Mouse (Mus musculus) hindbrain, embryonic 14.5 days (tissue): ENCODE results near the gene Kifc5b. TPM values are rescaled to one million over a fixed set of nuclear protein-coding genes. Genes with fewer than 3 reads are reported as not detected.
A peak's percentile ranks its signal among the peaks of the same experiment; 100 is the strongest.

Source experiments
- ATAC-seq: fragments of 200-750 bp; cut with Nextera tagmentation; 2 replicates; pipeline ENCODE4 v1.8.0; 2017; ENCODE audit warnings: moderate number of reproducible peaks, mild to moderate bottlenecking, moderate TSS enrichment, moderate library complexity; ENCODE audit not compliant: low FRiP score
- DNase-seq: peaks from one replicate; pipeline ENCODE4 v3.0.0-alpha.2; 2015; ENCODE audit warnings: low spot score
- H3K27ac ChIP-seq: fragments of 300-500 bp; sonication (generic); 2 replicates; pipeline ENCODE4 v1.5.1; 2014; ENCODE audit warnings: mild to moderate bottlenecking, moderate library complexity
- H3K27me3 ChIP-seq: fragments of 300-500 bp; sonication (generic); 2 replicates; pipeline ENCODE4 v1.6.1; 2014; ENCODE audit warnings: mild to moderate bottlenecking, low read length, mixed read lengths; ENCODE audit not compliant: control insufficient read depth, insufficient read depth
- H3K36me3 ChIP-seq: fragments of 300-500 bp; sonication (generic); replicated peaks from 2 replicates; pipeline ENCODE4 v1.6.1; 2014; ENCODE audit not compliant: control insufficient read depth, insufficient read depth
- H3K4me1 ChIP-seq: fragments of 300-500 bp; sonication (generic); replicated peaks from 2 replicates; pipeline ENCODE4 v1.6.1; 2014; ENCODE audit warnings: antibody characterized with exemption, low read length, mixed read lengths; ENCODE audit not compliant: control insufficient read depth, insufficient read depth
- H3K4me2 ChIP-seq: fragments of 300-500 bp; sonication (generic); replicated peaks from 2 replicates; pipeline ENCODE4 v1.6.1; 2014; ENCODE audit warnings: mild to moderate bottlenecking, moderate library complexity
- H3K4me3 ChIP-seq: fragments of 300-500 bp; sonication (generic); replicated peaks from 2 replicates; pipeline ENCODE4 v1.5.1; 2014; ENCODE audit warnings: mild to moderate bottlenecking, low read length
- H3K9ac ChIP-seq: fragments of 300-500 bp; sonication (generic); 2 replicates; pipeline ENCODE4 v1.6.1; 2014
- H3K9me3 ChIP-seq: fragments of 300-500 bp; sonication (generic); 2 replicates; pipeline ENCODE4 v1.6.1; 2016; ENCODE audit warnings: low read length; ENCODE audit not compliant: control insufficient read depth
- WGBS: fragments of 180-500 bp; shearing (Covaris S2); extraction: QIAGEN DNeasy Blood & Tissue Kit; methylation state at CpG from one replicate; pipeline ENCODE4 v1.1.7; 2014; 5-methylcytosine and 5-hydroxymethylcytosine counted together
- polyA plus RNA-seq: library from polyadenylated mRNA; unstranded; fragments of >200 nt; fragmentation: Nextera tagmentation; extraction: Ambion mirVana; gene quantifications from 2 replicates; pipeline ENCODE4 v1.2.1, GENCODE M21; 2014

Kifc5b gene
- polyA plus RNA-seq: 0.90 and 2.1 TPM in 2 replicates

DNA sequence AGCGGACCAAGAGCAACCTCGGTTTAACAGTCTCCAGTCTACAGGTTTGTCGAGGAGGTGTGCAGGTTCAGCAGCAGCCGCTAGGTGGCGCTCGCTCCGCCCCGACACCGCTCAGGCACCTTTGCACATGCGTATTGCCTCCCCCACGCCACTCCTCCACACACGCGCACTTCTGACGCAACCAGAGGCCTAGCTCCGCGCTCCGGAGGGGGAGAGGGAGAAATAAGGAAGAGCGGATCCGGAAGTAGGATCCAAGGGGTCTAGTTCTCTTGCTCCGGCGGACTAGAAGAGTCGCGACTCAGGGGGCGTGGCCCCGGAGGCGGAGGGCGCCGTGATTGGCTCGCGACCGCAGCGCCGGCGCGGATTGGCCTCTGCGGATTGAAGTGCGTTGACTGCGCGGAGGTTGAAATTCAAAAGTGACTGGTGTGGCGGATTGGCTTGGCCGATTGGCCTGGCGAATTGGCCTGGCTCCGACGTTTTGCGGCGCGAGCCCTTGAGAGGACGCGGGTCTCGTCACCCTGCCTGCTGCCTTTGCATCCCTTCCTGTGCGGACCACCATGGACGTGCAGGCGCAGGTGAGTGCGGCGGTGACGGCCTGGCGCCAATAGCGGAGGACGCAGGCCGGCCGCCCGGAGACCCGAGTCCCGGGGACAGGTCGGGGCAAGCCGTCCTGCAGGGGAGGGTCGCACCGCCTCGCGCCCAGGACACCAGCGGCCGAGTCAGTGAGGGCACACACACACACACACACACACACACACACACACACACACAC, at the start of gene Kifc5b:
Gene Kifc5b (plus strand): TSS at position 381 of the 772 bp plus-strand sequence.
- H3K4me2 ChIP-seq: peak within 1 kb of the TSS; percentile 75
- no peaks in the 10 kb centered on the region for H3K9me3 ChIP-seq
- peak within 1 kb of the TSS; percentile 55 for H3K9ac ChIP-seq
- no peak within 1 kb of the TSS for H3K27ac ChIP-seq
- peak; percentile 100 for ATAC-seq
- peak within 1 kb of the TSS; percentile 58 for H3K4me3 ChIP-seq
- under 1% methylated on average over 72 of the region's 72 CpGs for WGBS
- DNase-seq: peak; percentile 100
- H3K4me1 ChIP-seq: 0 out of 2 replicates have a peak, but pooled peaks cover 3% of the 10 kb centered on the region
- no peaks in the 10 kb centered on the region for H3K36me3 ChIP-seq
- no peaks in the 10 kb centered on the region for H3K27me3 ChIP-seq

DNA sequence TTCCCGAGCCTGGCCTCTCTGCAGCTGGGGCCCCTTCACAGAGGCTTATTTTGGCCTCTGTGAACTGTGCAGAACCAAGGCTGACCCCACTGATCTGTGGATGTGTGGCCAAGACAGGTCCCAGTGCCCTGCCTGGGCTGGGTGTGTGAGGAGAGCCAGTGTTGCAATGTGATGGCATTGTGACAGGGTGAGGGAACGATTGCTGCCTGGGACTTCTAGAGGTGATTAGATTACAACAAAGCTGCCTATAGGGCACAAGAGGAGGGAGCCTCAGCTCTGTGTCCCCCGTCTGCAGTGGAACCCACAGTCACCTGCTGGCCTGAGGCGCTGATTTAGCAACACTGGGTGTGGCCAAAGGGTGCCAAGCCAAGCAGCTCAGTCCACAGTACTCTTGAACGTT, 48.1 kb upstream of the Kifc5b start:
- no peak for ATAC-seq
- no peak for DNase-seq
- Histone ChIP-seq H3K4me3 (no peak overlapping the region), H3K9ac (no peak overlapping the region), H3K4me2 (no peak overlapping the region), H3K36me3 (no peaks in the 10 kb centered on the region), H3K9me3 (no peaks in the 10 kb centered on the region), H3K27me3 (no peaks in the 10 kb centered on the region), H3K4me1 (no peaks in the 10 kb centered on the region), H3K27ac (no peak overlapping the region)
- WGBS: 38% methylated on average over 5 of the region's 5 CpGs

DNA sequence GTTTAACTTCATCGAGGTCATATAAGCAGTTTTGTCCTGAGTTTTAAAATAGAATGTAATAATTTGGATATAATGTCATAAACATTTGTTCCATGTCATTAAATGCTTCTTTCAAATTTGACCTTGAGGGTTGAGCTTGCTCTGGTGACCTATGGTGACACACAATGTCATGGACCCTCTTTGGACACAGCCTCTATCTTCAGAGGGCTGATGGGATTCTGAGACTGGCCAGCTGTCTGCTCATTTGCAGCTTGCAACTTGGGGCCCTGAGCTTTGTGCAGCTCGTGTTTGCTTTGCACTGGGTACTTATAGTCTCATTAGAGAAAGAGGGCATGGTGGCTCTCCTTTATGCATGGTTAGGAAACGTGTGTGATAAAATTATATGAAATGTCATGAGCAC, 44.0 kb upstream of the Kifc5b start:
- 77% methylated on average over 3 of the region's 3 CpGs for WGBS
- H3K4me3 ChIP-seq: no peak overlapping the region
- no peaks in the 10 kb centered on the region for H3K27me3 ChIP-seq
- no peaks in the 10 kb centered on the region for H3K4me1 ChIP-seq
- no peaks in the 10 kb centered on the region for H3K9me3 ChIP-seq
- no peaks in the 10 kb centered on the region for H3K36me3 ChIP-seq
- ATAC-seq (no peak), DNase-seq (no peak)
- H3K9ac ChIP-seq: no peak overlapping the region
- H3K27ac ChIP-seq: no peak overlapping the region
- no peak overlapping the region for H3K4me2 ChIP-seq

DNA sequence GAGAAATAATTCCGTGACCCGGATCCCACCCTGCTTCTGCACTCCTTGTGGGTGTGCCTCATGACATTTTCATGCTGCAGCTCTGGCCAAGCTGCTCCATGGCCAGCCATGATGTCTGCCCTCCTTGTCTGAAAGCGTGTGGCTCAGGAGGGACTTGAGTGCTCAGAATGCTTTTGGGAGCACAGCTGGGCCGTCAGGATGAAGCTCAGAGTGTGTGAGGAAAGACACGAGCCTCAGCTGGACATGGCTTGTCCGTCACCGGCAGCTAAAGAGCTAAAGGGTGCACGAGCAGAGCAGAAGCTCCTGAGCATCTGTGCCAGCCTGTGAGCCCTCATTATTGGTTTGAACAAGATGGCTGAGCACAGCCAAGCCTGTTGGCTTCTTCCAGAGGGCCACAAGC, 43.4 kb upstream of the Kifc5b start:
- 75% methylated on average over 8 of the region's 8 CpGs for WGBS
- Histone ChIP-seq H3K4me1 (no peaks in the 10 kb centered on the region), H3K27ac (no peak overlapping the region), H3K36me3 (no peaks in the 10 kb centered on the region), H3K4me2 (no peak overlapping the region), H3K9me3 (no peaks in the 10 kb centered on the region), H3K4me3 (no peak overlapping the region), H3K9ac (no peak overlapping the region), H3K27me3 (no peaks in the 10 kb centered on the region)
- ATAC-seq (no peak), DNase-seq (no peak)

DNA sequence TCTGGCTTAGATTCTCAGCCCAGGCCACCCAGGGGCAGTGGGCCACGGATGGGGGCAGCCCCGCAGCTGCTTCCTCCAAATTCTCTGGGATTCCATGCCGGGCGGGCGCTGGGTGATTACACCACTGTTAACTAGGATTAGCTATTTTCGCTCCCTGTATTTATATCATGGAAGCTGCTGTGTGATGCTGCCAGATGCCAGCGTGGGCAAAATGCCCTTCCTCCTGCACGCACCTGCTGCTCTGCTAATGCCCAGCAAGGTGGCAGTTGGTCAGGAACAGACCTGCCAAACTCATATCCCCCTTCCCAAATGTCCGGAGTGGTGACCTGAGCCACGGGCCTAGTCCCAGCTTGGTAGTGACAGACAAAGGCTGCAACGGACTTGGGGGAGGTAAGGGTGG, 42.3 kb upstream of the Kifc5b start:
- no peaks in the 10 kb centered on the region for H3K4me1 ChIP-seq
- no peaks in the 10 kb centered on the region for H3K36me3 ChIP-seq
- no peak overlapping the region for H3K27ac ChIP-seq
- no peak overlapping the region for H3K4me2 ChIP-seq
- no peak overlapping the region for H3K9ac ChIP-seq
- H3K9me3 ChIP-seq: no peaks in the 10 kb centered on the region
- DNase-seq (no peak), ATAC-seq (no peak)
- 71% methylated on average over 11 of the region's 11 CpGs for WGBS
- H3K4me3 ChIP-seq: no peak overlapping the region
- H3K27me3 ChIP-seq: no peaks in the 10 kb centered on the region

DNA sequence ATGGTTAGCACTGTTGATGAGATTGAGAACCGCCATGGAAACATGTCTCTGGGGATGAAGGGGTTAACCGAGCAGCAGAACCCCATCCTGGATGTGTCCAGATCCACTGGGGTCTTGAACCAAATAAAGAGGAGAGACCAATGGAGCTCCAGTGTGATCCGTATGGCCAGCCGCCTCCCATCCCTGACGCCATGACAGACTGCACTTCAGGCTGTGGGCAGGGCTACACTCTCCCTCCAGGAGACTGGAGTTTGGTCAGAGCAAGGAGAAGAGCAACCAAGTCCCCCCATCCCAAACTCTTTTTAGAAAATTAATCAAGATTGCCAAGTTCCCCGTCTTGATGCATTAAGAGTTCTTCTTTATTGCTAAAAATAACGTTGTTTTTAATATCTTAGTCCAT, 39.0 kb upstream of the Kifc5b start:
- Histone ChIP-seq H3K4me2 (no peak overlapping the region), H3K4me3 (no peak overlapping the region), H3K27ac (no peak overlapping the region), H3K9me3 (no peaks in the 10 kb centered on the region), H3K36me3 (no peaks in the 10 kb centered on the region), H3K27me3 (no peaks in the 10 kb centered on the region), H3K4me1 (no peaks in the 10 kb centered on the region), H3K9ac (no peak overlapping the region)
- ATAC-seq (no peak), DNase-seq (no peak)
- WGBS: 85% methylated on average over 7 of the region's 7 CpGs

DNA sequence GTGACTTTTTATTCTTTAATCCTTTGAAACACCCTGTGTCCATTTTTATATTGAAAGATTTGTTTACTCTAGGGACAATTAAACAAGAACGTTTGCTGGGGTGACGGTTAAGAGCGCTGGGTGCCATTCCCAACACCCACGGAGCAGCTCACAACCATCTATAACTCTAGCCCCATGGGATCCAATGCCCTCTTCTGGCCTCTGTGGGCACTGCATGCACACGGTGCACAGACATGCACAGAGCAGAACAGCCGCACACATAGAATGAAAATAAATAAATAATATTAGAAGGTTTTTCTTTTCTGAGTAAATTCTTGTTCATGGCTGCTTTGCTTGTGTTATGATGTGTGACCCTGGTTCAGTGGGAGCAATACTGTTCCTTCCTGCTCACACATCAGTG, 37.7 kb upstream of the Kifc5b start:
- H3K27me3 ChIP-seq: no peaks in the 10 kb centered on the region
- ATAC-seq: no peak
- no peaks in the 10 kb centered on the region for H3K9me3 ChIP-seq
- no peaks in the 10 kb centered on the region for H3K36me3 ChIP-seq
- no peak for DNase-seq
- no peak overlapping the region for H3K4me3 ChIP-seq
- no peaks in the 10 kb centered on the region for H3K4me1 ChIP-seq
- H3K4me2 ChIP-seq: no peak overlapping the region
- 87% methylated on average over 6 of the region's 6 CpGs for WGBS
- H3K9ac ChIP-seq: no peak overlapping the region
- H3K27ac ChIP-seq: no peak overlapping the region

DNA sequence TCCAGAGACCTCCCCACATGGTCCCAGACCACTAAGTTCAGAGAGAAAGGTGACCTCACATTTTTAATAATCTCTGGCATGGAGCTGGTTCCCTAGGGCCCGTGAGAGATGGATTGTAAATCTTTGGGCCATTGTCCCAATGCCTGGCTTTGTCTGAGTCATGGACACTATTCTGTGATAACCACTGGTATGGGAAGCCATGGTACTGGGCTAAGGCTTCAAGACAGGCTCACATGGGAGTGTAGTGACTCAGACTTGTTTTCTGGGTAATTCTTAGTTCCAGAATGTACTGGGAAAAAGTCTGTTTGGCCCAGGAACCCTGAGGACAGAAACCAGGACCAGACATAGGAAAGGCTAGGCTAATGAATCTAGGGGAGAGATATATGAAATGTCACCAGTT, 34.2 kb upstream of the Kifc5b start:
- no peaks in the 10 kb centered on the region for H3K36me3 ChIP-seq
- H3K9me3 ChIP-seq: no peaks in the 10 kb centered on the region
- H3K9ac ChIP-seq: no peak overlapping the region
- WGBS: 91% methylated on average over 1 of the region's 1 CpGs
- DNase-seq (no peak), ATAC-seq (no peak)
- no peak overlapping the region for H3K27ac ChIP-seq
- H3K4me3 ChIP-seq: no peak overlapping the region
- H3K4me1 ChIP-seq: peaks cover 13% of the 10 kb centered on the region
- H3K4me2 ChIP-seq: no peak overlapping the region
- peaks cover 8% of the 10 kb centered on the region; the same call in 1 of the 2 replicates for H3K27me3 ChIP-seq

DNA sequence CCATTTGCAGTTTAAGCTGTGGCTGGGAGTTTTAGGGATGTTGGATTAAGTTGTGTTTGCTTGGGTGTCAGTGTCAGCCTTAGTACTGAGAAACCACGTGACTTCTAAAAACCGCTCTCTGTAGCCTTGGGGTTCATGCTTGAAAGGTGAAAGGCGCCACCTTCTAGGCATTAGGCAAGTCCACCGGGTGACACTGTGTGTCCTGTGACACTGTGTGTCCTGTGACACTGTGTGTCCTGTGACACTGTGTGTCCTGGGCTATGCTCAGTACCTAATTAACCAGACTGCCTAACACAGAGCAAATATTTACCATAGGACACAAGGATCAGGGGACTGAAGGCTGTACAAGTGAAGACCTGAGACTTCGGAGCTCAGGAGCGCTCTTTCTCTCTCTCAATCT, 33.3 kb upstream of the Kifc5b start:
- Histone ChIP-seq H3K36me3 (no peaks in the 10 kb centered on the region), H3K4me2 (no peak overlapping the region), H3K27me3 (peaks cover 8% of the 10 kb centered on the region; the same call in 1 of the 2 replicates), H3K9me3 (no peaks in the 10 kb centered on the region), H3K4me3 (no peak overlapping the region), H3K27ac (no peak overlapping the region), H3K9ac (no peak overlapping the region), H3K4me1 (peaks cover 13% of the 10 kb centered on the region)
- DNase-seq (no peak), ATAC-seq (no peak)
- WGBS: 84% methylated on average over 6 of the region's 6 CpGs
